Mouse (Mus musculus): ENCODE measurements around the gene Tgm5.
A peak's percentile ranks its signal among the peaks of the same experiment; 100 is the strongest.
"Not testable (repeated sequence)": the region's sequence is repeated elsewhere in the genome, so short reads cannot be mapped to it uniquely, and the experiment has no call there.

The Tgm5 gene

GRCm38 (mm10) chr2:121039382-121039781 lies 46.3 kb downstream of the Tgm5 start:
- DNase-seq (ENCODE audit: low spot score): no peak

DNA sequence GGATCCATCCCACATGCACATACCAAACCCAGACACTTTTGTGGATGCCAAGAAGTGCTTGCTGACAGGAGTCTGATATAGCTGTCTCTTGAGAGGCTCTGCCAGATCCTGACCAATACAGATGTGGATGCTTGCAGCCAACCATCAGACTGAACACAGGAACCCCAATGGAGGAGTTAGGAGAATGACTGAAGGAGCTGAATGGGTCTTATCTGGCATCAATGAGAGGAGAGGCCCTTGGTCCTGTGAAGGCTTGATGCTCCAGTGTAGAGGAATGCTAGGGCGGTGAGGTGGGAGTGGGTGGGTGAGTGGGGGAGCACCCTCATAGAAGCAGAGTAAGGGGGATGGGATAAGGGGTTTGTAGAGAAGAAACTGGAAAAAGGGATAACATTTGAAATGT lies 46.8 kb downstream of the Tgm5 start:
- not testable (repeated sequence) for DNase-seq (ENCODE audit: low spot score)

DNA sequence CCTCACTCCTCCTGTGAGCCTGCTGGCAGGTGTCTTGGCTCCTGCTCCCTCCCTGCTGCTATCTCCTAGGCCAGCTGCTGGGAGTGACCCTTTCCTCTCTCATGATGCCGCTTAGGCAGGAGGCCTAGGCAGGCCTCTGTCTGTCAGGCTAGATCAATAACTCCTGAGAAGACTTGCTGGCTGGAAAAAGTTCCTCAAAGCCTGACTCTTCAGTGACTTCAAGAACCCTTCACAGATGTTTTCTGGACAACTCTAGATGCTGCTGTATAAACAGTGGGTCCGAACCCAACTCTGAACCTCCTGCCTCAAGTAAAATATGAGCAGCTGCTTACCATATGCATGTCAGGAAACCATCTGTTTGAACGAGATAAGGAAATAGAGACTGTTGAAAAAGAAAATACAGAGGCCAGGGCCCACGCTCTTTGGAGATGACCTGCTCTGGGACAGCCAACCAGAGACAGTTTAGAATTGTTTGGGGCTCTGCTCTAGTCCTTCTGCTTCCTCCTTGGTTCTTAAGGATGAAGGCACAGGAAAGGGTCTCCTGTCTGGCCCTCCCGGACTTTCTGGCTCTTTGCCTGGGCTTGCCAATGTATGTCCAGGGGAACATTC lies 48.8 kb downstream of the Tgm5 start, which contains the start of gene Epb42:
Epb42 (minus strand) TSS at position 340 of the 609 bp plus-strand sequence.
- DNase-seq (ENCODE audit: low spot score): no peak

DNA sequence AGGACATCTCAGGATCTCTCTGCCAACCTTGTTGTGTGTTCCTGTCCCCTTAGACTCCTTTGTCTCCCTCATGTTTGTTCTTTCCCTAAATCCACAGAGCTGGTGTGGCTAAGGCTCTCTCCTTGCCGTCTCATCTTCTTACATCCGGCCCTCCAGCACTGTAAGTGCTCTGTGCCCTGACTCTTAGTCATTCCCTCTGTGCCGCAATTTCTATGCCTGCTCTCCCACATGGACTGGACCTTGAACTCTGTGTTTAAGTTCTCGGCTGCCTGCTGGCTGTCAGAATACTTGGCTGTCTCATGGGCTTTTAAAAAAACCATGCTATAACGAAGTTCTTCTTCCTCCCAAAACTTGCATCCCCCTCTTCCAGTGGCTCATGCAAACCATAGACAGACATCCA lies 62.7 kb downstream of the Tgm5 start:
- no peak for DNase-seq (ENCODE audit: low spot score)

- no peak for DNase-seq (ENCODE audit: low spot score)
Observed at GRCm38 (mm10) chr2:121017151-121017550, 68.5 kb downstream of the Tgm5 start.

DNA sequence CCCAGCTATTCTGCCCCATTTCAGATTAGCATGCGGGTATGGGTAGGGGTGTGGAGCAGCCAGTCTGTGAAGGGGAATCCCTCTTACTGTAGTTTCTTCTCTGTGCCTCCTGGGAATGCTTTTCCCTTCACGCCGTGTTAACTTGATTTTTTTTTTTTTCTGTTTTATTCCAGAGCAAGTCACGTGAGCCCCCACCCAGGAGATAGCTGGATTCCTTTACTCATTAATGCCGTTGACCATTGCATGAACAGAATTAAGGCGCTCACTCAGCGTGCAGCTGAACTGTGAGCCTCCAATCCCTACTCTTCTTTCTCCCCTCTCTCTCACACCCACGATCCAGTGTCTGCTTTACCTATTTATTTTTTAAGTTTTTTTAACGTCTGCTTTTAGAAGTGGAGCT lies 69.4 kb downstream of the Tgm5 start:
- DNase-seq (ENCODE audit: low spot score): no peak

DNA sequence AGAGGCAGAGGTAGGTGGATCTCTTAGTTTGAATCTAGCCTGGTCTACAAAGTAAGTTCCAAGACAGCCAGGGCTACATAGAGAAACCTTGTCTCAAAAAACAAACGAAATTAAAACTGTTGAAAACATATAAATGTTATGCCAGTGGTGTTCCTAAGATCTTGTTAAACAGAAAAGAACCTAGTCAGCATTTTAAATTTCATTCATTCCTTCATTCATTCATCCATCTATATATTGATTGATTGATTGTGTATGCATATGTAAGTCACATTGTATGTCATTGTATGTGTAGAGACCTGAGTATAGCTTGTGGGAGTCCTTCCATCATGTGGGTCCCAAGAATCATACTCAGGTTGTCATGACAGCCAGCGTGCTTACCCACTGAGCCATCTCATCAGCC lies 70.1 kb downstream of the Tgm5 start:
- no peak for DNase-seq (ENCODE audit: low spot score)

DNA sequence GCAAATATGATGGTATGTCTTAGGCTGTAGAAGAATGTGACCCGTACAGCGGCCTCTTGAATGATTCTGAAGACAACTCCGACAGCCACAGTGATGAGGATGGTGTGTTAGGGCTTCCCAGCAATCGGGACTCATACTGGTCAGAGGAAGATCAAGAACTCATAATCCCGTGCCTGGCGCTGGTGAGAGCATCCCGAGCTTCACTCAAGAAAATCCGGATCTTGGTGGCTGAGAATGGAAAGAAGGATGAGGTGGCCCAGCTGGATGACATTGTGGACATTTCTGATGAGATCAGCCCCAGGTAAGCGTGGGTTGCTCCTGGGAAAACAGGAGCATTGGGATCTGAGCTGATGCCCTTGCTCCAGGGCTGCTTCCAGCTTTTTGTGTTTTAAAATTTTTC lies 73.0 kb downstream of the Tgm5 start:
- DNase-seq (ENCODE audit: low spot score): no peak

- DNase-seq (ENCODE audit: low spot score): no peak
Observed at GRCm38 (mm10) chr2:121009071-121009677, 76.5 kb downstream of the Tgm5 start.

GRCm38 (mm10) chr2:121008664-121009007 lies 77.0 kb downstream of the Tgm5 start:
- no peak for DNase-seq (ENCODE audit: low spot score)

DNA sequence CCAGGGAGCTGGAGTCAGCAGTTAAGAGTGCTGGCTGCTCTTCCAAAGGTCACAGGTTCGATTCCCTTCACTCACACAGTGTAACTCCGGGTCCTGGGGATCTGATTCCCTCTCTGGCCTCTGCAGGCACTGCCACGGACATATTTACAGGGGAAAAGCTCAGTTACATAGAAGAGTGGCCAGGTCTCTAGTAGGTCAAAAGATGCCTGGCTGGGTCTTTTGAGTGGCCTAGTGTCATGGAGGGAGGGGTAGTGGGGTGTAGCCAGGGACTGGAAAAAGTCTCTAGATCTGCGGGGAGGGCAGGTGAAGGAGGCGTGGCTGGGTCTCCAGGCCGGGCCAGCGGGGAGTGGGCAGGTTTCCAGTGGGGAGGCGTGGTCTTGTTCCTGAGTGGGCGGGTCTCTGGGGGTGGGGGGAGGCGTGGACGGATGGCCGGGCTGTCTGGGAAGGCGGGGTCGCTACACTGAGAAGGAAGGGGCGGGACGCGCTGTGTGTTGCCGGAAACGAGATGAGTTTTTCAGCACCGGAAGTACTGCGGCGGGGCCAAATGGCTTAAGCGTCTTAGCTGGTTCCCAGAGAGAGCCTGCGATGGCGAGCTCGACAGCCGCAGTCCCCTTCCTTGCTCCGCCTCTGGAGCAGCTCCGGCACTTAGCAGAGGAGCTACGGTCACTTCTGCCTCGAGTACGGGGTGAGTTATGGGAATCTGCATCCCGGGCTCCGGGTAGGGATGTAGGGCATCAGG lies 77.5 kb downstream of the Tgm5 start, which contains the start of gene Ccndbp1:
Ccndbp1 (plus strand) TSS at position 479 of the 739 bp plus-strand sequence.
- peak; percentile 97 for DNase-seq (ENCODE audit: low spot score)

DNA sequence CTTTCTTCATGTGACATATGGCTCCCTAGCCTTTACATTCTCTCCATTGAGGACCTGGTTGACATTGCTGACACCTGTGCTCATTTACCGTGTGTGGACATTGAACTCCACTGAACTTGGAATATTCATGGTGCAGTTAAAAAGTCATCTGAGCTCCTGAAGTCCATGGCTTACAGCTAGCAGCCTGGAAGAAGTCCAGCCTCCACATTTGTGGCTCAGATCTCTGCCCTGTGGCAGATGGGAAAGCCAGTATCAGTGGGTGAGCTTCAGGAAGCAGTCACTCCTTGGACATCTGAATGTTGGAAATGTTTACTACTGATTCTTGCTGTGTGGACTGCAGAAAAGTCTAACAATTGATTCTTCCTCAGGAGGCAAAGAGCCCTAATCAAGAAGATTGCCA lies 78.7 kb downstream of the Tgm5 start:
- no peak for DNase-seq (ENCODE audit: low spot score)

GRCm38 (mm10) chr2:121004018-121004811 lies 81.4 kb downstream of the Tgm5 start:
- no peak for DNase-seq (ENCODE audit: low spot score)

GRCm38 (mm10) chr2:121003586-121003985 lies 82.1 kb downstream of the Tgm5 start:
- no peak for DNase-seq (ENCODE audit: low spot score)

DNA sequence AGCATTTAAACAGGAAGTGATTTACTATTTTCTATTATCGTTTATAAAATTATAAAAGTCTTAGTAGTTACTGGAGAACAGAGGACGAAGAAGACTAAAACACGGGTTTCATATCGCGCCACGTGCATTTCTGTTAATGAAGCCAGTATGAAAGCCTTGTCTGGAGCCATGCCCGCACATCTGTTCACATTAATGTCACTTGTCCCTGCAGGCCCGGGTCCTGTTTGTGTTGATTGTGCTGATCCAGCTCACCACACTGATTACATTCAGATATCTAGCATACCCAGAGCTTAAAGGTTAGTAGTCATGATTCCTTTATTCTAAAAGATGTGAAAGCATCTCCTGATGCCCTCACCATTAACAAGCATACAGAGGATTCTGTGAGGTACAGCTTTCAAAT lies 86.8 kb downstream of the Tgm5 start:
- no peak for DNase-seq (ENCODE audit: low spot score)

DNA sequence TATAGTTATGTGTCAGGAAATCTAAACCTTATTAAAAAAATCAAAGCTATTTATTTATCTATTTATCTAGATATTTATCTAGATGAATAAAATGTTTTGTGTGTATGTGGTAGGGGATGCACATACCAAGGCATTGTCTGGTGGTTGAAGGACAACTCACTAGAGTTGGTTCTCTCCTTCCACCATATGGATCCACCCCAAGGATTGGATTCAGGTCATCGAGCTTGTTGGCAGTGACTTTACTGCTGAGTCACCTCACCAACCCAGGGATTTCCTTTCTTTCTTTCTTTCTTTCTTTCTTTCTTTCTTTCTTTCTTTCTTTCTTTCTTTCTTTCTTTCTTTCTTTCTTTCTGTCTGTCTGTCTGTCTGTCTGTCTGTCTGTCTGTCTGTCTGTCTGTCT lies 89.0 kb downstream of the Tgm5 start:
- not testable (repeated sequence) for DNase-seq (ENCODE audit: low spot score)
